Mouse (Mus musculus): ENCODE results near the gene Clip3.

The Clip3 gene

GRCm38 (mm10) chr7:30291215-30292131 is at the start of gene Clip3:
TSS of gene Clip3 (plus strand) at chr7:30291728.
- DNase-seq (ENCODE audit: low spot score), result peak; percentile 54

- no peak for DNase-seq (ENCODE audit: low spot score)
Observed at GRCm38 (mm10) chr7:30251956-30252954, 39.3 kb upstream of the Clip3 start.

GRCm38 (mm10) chr7:30265041-30265440 is 26.5 kb upstream of the Clip3 start:
- DNase-seq (ENCODE audit: low spot score), result peak; percentile 44

GRCm38 (mm10) chr7:30265531-30265930 is 26.0 kb upstream of the Clip3 start:
- no peak for DNase-seq (ENCODE audit: low spot score)

- DNase-seq (ENCODE audit: low spot score), result no peak
Observed at GRCm38 (mm10) chr7:30265935-30266334, 25.6 kb upstream of the Clip3 start.

- no peak for DNase-seq (ENCODE audit: low spot score)
Observed at GRCm38 (mm10) chr7:30266780-30267179, 24.7 kb upstream of the Clip3 start.

- no peak for DNase-seq (ENCODE audit: low spot score)
Observed at GRCm38 (mm10) chr7:30269641-30270040, 21.9 kb upstream of the Clip3 start.

- DNase-seq (ENCODE audit: low spot score), result no peak
Observed at GRCm38 (mm10) chr7:30274383-30274782, 17.1 kb upstream of the Clip3 start.

- DNase-seq (ENCODE audit: low spot score), result no peak
Observed at GRCm38 (mm10) chr7:30278911-30279310, 12.6 kb upstream of the Clip3 start.

GRCm38 (mm10) chr7:30279536-30279935 is 12.0 kb upstream of the Clip3 start:
- DNase-seq (ENCODE audit: low spot score), result no peak

GRCm38 (mm10) chr7:30279951-30280669 is 11.4 kb upstream of the Clip3 start, which contains the start of the genes Thap8 and Wdr62:
TSS of gene Thap8 (plus strand) at chr7:30280094.
TSS of gene Wdr62 (minus strand) at chr7:30280419.
- peak; percentile 96 for DNase-seq (ENCODE audit: low spot score)

GRCm38 (mm10) chr7:30280670-30281138 is 10.8 kb upstream of the Clip3 start:
- DNase-seq (ENCODE audit: low spot score), result peak; percentile 89

- DNase-seq (ENCODE audit: low spot score), result no peak
Observed at GRCm38 (mm10) chr7:30281522-30281921, 10.0 kb upstream of the Clip3 start.

- no peak for DNase-seq (ENCODE audit: low spot score)
Observed at GRCm38 (mm10) chr7:30282740-30283139, 8.8 kb upstream of the Clip3 start.

- no peak for DNase-seq (ENCODE audit: low spot score)
Observed at GRCm38 (mm10) chr7:30286701-30287410, 4.7 kb upstream of the Clip3 start.

- DNase-seq (ENCODE audit: low spot score), result no peak
Observed at GRCm38 (mm10) chr7:30288046-30288445, 3.5 kb upstream of the Clip3 start.

- no peak for DNase-seq (ENCODE audit: low spot score)
Observed at GRCm38 (mm10) chr7:30289071-30289713, 2.3 kb upstream of the Clip3 start.

- DNase-seq (ENCODE audit: low spot score), result no peak
Observed at GRCm38 (mm10) chr7:30289714-30290399, 1.7 kb upstream of the Clip3 start.

GRCm38 (mm10) chr7:30293795-30294194 is 2.3 kb downstream of the Clip3 start:
- no peak for DNase-seq (ENCODE audit: low spot score)

GRCm38 (mm10) chr7:30294296-30294695 is 2.8 kb downstream of the Clip3 start:
- DNase-seq (ENCODE audit: low spot score), result no peak

All from yolk sac, embryonic 10.5 days (tissue).